Mouse (Mus musculus) embryo, embryonic 10 days (tissue): ENCODE data around the gene Top3b.
A peak's percentile ranks its signal among the peaks of the same experiment; 100 is the strongest.
"Not testable (repeated sequence)": the region's sequence is repeated elsewhere in the genome, so short reads cannot be mapped to it uniquely, and the experiment has no call there.

Experiments
- DNase-seq: peaks from one replicate; pipeline ENCODE4 v3.0.0-alpha.2; 2015; ENCODE audit warnings: low spot score

Top3b gene

DNA sequence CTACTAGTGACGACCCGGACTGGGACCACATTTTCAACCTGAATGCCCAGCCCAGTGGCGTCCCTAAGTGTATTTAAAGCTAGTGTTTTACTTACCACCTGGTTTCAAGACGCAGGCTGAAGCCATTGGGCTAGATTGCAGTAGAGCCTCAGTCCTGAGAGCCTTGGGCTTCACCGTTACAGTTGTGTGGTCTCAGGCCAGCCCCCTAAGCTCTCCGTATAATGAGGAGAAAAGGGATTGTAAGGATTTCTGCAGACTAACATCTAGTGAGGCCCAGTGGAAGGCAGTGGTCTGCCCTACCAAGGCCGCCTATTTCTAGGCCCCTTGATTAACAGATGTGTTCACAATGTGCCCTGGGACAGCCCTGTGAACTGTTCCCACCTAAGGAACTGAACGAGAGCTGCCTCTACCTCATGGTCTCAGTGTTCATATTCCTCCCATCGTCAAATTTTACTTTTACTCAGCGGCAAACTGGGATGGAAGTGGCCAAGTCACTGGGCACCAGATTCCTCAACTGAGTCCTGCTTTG is 26.6 kb downstream of the Top3b start:
- no peak for DNase-seq

DNA sequence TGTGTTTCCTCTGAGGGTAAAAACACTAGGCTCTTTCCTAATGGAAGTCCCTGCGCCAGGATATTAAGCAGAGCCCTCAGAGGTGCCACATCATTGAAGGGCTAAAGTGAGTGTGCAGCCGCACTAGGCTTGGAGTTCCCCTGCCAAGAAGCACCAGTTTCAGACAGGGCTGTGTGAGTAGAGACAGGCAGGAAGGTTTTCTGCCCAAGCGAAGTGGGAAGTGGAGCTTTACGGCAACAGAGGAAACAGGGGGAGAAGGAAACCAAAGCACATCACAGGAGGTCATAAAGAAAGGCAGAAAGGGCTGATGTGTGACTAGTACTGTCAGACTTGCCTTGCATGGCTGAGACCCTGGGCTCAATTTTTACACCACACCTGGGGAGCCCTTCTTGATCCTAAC is 31.8 kb downstream of the Top3b start:
- no peak for DNase-seq

DNA sequence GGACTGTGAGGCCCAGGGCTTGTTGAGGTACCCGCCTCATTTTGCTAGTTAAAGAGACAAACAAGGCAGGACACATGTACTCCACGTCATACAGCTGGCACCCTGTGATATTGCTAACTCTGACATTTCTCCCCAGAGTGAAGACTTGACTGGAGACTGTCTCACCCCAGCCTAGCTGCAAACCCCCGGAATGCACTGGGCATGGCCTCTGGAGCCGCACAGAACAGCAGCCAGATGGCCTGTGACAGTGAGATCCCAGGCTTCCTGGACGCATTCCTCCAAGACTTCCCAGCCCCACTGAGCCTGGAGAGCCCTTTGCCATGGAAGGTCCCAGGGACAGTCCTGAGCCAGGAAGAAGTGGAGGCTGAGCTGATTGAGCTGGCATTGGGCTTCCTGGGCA is 32.7 kb downstream of the Top3b start:
- no peak for DNase-seq

DNA sequence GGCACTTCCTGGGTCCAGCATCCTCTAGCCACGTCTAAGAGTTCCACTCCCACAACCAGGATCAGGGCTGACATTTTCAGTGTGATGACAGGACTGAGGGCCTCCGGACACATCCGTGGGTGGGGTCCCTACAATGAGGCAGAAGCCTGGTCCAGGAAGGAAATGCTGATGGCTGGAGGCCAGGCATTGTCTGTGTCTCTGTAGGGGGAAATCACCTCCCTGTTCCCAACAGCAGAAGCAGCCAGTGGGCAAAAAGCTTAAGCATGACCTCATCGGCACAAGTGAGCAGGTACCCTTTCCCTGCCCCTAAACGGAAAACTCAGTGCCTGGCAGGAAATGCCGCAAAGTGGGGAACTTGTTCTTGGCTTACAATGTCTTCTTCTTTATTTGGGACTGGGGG is 37.3 kb downstream of the Top3b start:
- peak; percentile 10 for DNase-seq

DNA sequence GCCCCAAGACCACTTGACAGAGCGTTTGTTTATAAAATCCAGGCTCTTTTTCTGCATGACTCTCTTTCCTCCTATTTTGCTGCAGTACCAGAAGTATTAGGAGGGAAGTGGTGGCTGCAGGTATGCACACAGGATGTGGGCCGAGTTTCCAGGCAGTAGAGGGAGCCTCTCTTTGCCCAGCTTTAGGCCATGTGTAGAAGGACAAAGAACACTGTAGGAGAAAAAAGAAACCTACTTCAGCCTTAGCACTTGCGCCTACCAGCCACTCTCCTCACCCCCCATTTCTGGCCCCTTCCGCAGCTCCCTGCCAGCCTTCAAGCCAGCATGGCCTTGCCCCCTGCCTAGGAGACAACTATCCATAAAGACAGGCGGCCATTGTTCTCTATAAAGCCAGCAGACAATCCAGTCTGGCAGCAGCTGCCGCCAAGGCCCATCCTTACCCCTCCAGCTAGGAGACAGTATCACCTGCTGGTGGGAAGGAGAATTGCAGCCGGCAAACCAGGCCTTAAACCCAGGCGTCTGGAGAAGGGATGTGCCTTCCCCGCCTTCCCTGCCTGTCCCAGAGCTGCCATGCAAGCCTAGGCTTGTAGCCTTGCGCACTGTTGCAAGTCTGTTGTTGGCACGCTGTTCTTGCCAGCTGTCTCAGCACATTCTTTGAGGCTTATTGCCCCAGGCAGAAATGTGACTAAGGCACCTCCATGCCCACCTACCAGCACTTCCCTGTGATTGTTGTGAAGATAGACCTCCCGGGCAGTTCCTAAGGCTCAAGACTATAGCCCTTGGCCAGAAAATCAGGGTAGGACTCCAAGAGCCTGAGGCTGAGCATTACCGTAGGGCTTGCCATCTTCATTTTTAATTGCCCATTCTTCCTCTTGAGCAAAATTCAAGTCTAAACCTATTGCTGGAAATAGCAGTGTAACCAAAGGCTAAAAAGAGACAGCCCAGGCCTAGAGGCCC is 41.4 kb downstream of the Top3b start:
- DNase-seq = peak; percentile 91

DNA sequence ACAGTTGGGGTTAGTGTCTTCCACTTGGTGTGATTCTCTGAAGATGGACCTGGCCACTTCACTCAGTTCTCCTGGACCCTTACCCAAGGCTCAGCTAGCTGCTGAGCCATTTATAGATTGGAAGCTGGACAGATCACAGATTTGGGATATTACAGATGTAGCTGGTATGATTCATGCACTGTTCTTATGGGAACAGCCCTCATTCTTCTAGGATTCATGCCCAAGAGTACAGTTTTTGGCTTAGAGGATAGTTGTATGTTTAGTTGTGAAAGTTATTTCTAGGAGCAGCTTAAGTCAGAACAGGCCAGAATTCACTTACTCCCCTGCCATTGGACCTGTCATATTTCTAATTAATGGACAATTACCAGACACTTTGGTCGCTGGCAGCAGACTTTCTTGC is 42.9 kb downstream of the Top3b start:
- DNase-seq = no peak

DNA sequence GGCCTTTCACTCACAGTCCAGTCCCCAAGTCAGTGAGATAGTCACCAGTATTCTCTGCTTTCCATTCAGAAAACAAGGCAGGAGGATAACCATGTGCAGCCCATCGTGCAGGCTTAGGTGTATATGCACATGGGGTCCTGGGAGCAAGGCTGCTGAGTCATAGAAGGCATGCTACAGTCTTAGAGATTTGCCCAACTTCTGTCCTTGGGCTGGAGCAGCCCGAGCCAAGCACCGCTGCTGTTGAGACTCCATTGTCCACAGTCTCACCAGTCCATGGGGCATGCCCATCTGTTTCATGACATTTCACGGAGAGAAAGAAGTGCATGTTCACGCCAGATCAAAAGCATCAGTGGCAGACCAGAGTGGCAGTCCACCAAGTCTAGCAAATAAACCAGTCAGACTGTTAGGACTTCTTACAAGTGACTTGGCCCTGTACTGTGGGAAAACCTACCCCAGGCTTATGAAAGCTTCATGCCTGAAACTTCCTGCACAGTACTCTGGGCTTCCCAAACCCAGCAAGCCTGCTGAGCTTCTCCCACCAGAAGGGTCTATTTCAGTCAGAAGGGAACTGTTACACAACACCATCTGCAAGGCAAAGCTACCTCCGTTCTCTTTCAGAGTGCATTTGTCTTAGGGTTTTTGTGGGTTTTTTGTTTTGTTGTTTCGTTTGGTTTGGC is 48.0 kb downstream of the Top3b start:
- no peak for DNase-seq

DNA sequence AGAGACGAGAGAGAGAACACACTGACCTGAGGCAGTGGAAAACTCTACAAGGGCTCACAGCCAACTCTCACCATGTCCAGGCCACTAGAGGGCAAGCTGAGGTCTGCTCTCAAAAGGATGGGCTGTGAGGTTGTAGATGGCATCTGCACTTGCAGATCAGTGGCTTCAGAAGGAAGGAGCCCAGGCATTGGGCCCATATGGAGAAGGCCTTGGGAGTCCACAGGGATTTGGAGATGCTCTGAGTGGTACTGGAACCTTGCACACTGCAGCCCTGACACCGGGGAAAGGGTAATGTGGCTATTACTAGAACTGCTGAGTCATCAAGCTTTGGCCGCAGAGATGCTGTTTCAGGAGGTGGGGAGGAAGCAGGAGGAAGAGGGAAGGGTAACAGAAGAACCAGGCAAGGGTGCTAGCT is 50.5 kb downstream of the Top3b start:
- peak; percentile 38 for DNase-seq

DNA sequence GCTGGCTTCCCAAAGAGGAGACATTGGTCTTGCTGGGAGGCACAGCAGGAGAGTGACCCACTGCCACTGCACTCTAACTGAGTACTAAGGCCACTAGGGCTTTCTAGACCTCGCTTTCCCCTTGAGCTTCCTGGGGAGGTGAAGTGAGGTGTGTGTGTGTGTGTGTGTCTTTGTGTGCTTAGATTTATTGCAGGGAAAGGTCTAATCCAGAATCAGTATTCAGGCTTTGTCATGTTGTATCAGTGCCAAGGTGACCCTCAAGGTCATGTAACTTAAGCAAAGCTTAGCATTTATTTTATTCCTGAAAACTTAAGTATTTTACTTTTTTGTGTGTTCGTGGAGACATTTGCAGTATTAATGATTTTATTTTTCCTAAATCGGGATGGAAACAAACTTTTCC is 53.9 kb downstream of the Top3b start:
- DNase-seq = no peak

DNA sequence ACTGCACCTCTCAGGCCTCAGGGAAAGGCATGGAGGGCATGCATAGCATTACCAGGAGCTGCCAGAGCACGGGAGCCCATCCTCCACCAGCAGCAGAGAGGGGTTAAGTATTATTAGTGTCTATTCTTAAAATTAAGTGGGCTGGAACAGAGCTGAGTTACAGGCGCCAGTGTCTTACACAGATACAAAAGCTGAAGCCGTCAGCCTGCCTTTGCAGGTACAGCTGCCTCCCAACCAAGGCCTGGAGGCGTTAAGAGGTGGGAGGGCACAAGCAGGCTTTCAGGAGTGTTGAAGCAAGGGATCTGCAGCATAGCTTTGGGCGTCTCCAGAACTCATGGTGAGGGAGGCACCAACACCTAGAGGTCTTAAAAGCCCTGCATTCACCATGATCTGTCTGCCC is 56.0 kb downstream of the Top3b start:
- no peak for DNase-seq

DNA sequence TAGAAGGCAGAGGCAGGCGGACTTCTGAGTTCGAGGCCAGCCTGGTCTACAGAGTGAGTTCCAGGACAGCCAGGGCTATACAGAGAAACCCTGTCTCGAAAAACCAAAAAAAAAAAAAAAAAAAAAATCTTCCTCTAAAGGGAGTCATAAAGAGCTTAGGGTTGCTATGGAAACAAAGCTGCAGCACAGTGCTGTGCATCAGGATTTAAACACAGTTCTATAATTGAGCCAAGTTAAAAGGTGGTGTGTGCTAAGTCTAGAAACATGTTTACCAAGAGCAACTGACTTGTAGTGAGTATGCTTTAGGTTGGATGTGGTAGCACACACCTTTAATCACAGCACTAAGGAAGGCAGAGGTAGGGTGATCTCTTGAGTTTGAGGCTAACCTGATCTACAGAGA is 58.4 kb downstream of the Top3b start:
- not testable (repeated sequence) for DNase-seq

DNA sequence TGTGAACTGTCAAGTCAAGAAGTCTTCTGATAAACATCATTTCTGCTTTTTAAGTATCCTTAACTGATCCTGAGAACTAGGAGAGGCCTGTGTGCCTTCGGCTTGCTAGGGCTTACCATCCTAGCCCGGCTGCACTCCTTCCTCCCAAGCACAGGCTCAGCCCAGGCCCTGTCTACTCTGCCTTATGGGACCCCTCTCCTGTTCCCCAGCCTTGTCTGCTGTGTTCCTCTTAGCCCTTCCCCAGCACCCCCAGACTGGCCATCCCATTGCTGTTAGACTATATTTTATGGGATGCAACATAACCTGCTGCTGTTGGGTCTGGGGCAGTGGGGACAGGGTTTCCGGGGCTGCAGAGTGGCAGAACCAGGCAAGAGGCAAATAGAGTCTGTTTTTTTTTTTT is 59.8 kb downstream of the Top3b start:
- DNase-seq = no peak

DNA sequence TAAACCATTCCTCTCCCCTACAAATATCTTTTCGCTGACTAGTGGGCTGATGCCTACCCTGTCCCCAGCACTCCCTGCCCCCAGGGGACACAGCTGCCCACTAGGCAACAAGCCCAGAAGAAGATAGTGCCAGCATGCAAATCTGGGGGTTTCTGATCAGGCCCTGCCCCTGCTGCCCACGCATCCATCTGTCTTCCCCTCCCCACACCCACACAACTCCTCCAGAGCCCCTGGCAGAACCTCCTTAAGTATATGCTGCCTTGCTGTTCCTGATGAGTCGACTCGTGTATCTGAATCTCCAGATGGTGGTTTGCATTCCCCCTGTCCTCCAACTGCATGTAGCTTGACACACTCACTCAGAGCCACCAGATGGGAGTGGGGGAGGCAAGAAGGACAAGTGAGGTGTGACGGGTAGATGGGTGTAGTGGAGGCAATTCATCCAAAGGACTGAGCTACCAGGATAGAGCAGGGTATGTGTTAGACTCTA is 60.3 kb downstream of the Top3b start:
- DNase-seq = no peak

DNA sequence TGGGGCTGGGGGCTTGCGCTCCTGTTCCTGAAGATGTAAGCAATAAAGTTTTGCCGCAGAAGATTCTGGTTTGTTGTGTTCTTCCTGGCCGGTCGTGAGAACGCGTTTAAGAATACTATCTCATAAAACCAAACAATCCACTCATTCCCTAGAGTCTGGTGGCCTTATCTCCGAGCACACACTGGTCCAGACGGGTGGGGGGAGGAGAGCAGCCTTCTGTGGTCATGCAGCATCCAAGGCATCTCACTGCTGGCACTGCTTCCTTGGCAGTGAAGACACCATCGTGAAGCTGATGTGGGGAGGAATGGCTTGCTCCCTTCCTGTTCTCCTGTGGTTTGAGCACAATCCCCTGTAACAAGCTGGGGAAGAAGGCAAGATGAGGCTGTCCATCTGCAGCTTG is 69.0 kb downstream of the Top3b start:
- no peak for DNase-seq

DNA sequence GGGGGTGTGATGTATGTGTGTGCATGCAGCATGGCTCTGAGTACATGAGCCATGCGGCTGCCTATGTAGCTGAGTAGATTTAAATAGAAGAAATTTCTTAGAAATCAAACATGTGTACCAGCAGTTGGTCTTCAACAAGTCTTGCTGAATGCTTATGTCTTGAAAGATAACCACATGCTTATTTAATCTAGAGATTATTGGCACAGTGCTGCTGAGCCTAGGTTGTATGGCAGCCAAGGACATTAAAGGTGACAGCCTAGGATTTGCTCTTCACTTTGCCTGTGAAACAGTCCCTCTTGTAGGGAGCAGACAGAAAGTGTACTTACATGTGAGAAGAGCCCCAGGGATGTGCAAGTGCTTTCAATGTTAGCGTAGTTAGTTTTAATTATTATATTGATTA is 70.5 kb downstream of the Top3b start:
- no peak for DNase-seq
